Mouse (Mus musculus): ENCODE results near the gene Nip7. TPM values are rescaled to one million over a fixed set of nuclear protein-coding genes. Genes with fewer than 3 reads are reported as not detected.

Gene Nip7
- total RNA-seq, 1 experiment from 2014 or later = 32.5 TPM

- no peak for ATAC-seq (replicated peaks in 1 of 2; ENCODE audit: insufficient read depth in 1 of 2, low FRiP score in 2 of 2, low TSS enrichment in 1 of 2, low read depth in 1 of 2, poor library complexity in 2 of 2, severe bottlenecking in 2 of 2)
Observed at GRCm38 (mm10) chr8:107108978-107109720, 52.5 kb downstream of the Nip7 start.

GRCm38 (mm10) chr8:107109816-107110435 lies 53.2 kb downstream of the Nip7 start:
- no peak for ATAC-seq (replicated peaks in 1 of 2; ENCODE audit: insufficient read depth in 1 of 2, low FRiP score in 2 of 2, low TSS enrichment in 1 of 2, low read depth in 1 of 2, poor library complexity in 2 of 2, severe bottlenecking in 2 of 2)

Other genes with a start within 250 kb of the Nip7 start
- not detected in 2 replicates for gene Has3, start 186.6 kb upstream of the Nip7 start, total RNA-seq (2017)
- 30.8 and 37.9 TPM in 2 replicates for gene Utp4, start 163.2 kb upstream of the Nip7 start, total RNA-seq (2017)
- 4.0 and 8.5 TPM in 2 replicates for gene Sntb2, start 121.1 kb upstream of the Nip7 start, total RNA-seq (2017)
- 40.3 and 47.9 TPM in 2 replicates for gene Vps4a, start 25.7 kb upstream of the Nip7 start, total RNA-seq (2017)
- 43.8 and 43.9 TPM in 2 replicates for gene Pdf, start 8.3 kb upstream of the Nip7 start, total RNA-seq (2017)
- 15.0 and 20.8 TPM in 2 replicates for gene Cog8, start 188 bp upstream of the Nip7 start, total RNA-seq (2017)
- not detected in 2 replicates for gene Tmed6, start 8.8 kb downstream of the Nip7 start, total RNA-seq (2017)
- 47.8 and 54.0 TPM in 2 replicates for gene Terf2, start 39.7 kb downstream of the Nip7 start, total RNA-seq (2017)
- 68.0 and 68.2 TPM in 2 replicates for gene Cyb5b, start 93.8 kb downstream of the Nip7 start, total RNA-seq (2017)
- gene Nfat5, start 236.6 kb downstream of the Nip7 start, total RNA-seq (2017) = 40.1 and 67.9 TPM in 2 replicates